Mouse (Mus musculus): ENCODE data around the gene Emc3. TPM values are rescaled to one million over a fixed set of nuclear protein-coding genes. Genes with fewer than 3 reads are reported as not detected.

Gene Emc3
- polyA plus RNA-seq, 1 experiment from 2014 or later = 105 TPM

DNA sequence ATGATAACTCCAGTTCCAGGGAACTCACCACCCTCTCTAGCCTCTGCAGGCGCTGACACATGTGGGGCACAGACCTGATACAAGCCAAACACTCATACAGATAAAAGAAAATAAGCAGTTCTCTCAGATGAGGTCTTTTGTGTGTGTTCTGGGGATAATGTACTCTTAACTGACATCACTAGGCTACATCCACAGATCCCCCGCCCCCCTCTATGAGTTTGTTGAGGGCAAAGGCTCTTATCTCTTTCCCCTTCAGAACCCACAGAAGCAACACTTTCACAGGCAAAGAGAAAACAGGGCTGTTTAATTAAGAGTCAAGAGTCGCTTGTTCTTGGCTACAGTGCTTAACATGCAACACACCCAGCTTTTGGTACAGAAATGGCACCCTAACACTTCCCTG is 16.9 kb downstream of the Emc3 start:
- peaks cover 51% of the 10 kb centered on the region for H3K36me3 ChIP-seq (replicated peaks)
- no peak overlapping the region for H3K4me3 ChIP-seq
- H3K9me3 ChIP-seq = no peaks in the 10 kb centered on the region
- WGBS = 97% methylated on average over 3 of the region's 3 CpGs
- no peaks in the 10 kb centered on the region for H3K4me1 ChIP-seq
- no peak overlapping the region for H3K27ac ChIP-seq
- H3K4me2 ChIP-seq = no peak overlapping the region
- H3K9ac ChIP-seq = no peak overlapping the region
- no peaks in the 10 kb centered on the region for H3K27me3 ChIP-seq (replicated peaks)
- ATAC-seq (replicated peaks) = no peak

DNA sequence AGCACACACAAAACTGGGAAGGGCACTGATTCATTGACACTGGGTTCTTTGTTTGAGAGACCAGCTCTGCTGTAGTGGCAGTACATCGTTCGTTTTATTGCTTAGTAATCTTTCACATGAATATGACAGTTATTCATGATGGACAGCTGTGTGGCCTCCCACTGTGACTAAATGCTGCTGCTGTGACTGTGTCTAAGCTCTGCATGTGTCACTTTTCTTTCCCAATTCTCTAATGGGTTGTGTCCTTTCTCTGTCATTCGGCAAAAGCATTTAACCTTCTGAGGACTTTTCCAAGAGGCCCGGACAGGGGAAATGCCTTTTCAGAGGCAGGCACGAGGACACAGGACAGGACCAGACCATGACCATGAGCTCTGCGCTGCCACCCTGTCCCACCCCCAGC is 17.5 kb downstream of the Emc3 start:
- WGBS = 95% methylated on average over 6 of the region's 6 CpGs
- no peak overlapping the region for H3K9ac ChIP-seq
- no peak for ATAC-seq (replicated peaks)

DNA sequence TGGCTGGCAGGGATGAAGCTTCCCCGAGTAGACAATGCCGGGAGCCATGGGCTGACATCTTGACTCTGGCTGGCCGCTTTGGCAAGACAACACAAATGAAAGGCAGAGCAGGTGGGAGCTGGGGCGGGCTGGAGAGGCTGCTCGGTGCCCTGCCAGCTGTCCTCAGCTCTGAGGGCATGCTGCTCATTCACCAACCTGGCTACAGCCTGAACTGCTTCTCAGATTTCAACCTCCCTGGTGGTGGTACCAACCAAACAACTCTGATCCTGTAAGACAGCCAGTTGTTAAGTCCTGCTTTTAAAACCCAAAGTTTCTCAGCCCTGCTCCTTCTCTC is 22.5 kb downstream of the Emc3 start:
- WGBS = 53% methylated on average over 5 of the region's 5 CpGs

More for the DNA sequence above, 17.5 kb downstream of the Emc3 start:
- H3K4me3 ChIP-seq = no peak overlapping the region
- H3K4me2 ChIP-seq = no peak overlapping the region
- H3K9me3 ChIP-seq = no peaks in the 10 kb centered on the region
- H3K27ac ChIP-seq = no peak overlapping the region
- H3K27me3 ChIP-seq (replicated peaks) = no peaks in the 10 kb centered on the region
- peaks cover 45% of the 10 kb centered on the region for H3K36me3 ChIP-seq (replicated peaks)
- H3K4me1 ChIP-seq = no peaks in the 10 kb centered on the region

DNA sequence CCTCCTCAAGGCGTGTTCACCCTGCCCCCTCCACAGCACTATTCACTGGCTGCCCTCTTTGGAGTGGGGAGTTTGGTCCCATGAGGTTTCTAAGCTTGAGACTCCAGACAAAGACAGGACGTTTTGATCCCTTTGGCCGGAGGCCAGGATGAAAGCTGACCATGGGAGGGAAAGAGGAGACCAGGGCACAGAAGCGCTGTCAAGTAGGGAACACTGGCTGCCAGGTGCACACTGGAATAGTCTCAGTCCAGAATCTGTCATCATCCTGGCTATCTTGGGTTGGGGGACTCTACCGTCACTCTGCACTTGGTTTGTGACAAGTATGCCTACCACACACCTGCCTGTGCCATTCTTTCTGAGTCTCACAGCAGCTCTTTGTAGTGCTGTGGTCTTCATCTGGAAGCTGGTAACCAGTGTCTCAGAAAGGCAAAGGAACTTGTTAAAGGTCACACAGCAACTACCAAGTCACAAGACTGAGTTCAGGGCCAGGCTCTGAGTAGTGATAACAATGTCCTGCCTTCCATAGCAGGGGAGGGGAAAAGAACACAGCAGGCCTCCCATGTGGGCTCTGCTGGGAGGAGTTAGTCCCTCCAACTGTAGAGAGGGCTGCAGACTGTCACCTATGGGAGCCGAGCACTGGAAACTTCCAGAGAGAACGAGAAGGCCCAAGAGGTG is 23.0 kb downstream of the Emc3 start:
- no peaks in the 10 kb centered on the region for H3K27me3 ChIP-seq (replicated peaks)
- no peak overlapping the region for H3K9ac ChIP-seq
- no peak overlapping the region for H3K27ac ChIP-seq
- no peaks in the 10 kb centered on the region for H3K4me1 ChIP-seq
- no peak overlapping the region for H3K4me2 ChIP-seq
- no peaks in the 10 kb centered on the region for H3K9me3 ChIP-seq
- ATAC-seq (replicated peaks) = no peak
- no peaks in the 10 kb centered on the region for H3K36me3 ChIP-seq (replicated peaks)
- WGBS = 50% methylated on average over 7 of the region's 7 CpGs
- H3K4me3 ChIP-seq = no peak overlapping the region

More for the DNA sequence above, 22.5 kb downstream of the Emc3 start:
- Histone ChIP-seq H3K36me3 (replicated peaks) (peaks cover 4% of the 10 kb centered on the region), H3K4me3 (no peak overlapping the region), H3K27ac (no peak overlapping the region), H3K9me3 (no peaks in the 10 kb centered on the region), H3K4me2 (no peak overlapping the region), H3K9ac (no peak overlapping the region), H3K27me3 (replicated peaks) (no peaks in the 10 kb centered on the region), H3K4me1 (no peaks in the 10 kb centered on the region)
- no peak for ATAC-seq (replicated peaks)

DNA sequence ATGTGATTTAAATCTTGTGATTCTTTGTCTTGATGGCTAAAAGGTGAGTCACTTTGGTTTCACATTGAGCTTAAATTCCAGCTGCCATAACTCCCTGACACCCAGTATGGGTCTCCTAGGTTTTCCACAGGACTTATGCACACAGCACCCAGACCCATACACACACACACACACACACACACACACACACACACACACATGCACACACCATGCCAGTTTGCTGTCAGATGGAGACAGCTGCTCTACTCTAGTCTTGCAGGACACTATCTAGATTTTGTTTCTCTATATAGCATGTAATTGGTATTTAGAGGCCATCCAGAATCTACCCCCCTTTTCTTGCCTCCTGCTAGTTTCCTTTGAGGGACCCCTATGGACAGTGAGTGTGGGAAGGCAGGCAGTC is 24.3 kb downstream of the Emc3 start:
- Histone ChIP-seq H3K4me1 (peaks cover 3% of the 10 kb centered on the region; the same call in 1 of the 2 replicates), H3K4me2 (no peak overlapping the region), H3K36me3 (replicated peaks) (no peaks in the 10 kb centered on the region), H3K9me3 (no peaks in the 10 kb centered on the region), H3K27me3 (replicated peaks) (no peaks in the 10 kb centered on the region), H3K27ac (no peak overlapping the region), H3K4me3 (no peak overlapping the region), H3K9ac (no peak overlapping the region)
- no peak for ATAC-seq (replicated peaks)

DNA sequence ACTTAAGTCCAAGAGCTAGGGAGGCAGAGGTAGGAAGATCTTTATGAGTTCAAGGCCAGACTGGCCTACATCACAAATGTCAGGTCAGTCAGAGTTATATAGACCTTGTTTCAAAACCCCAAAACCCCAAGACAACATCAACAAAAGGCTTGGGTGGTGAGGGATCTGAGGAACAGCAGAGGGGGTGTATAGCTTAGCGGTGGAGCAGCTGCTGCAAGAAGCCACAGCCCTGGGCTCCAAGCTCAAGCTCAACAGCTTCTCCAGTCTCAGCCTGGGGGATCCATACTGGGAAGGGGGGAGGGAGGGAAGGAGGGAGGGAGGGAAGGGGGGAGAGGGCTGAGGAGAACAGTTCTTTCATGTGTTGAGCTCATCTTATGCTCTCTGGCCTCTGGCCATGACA is 25.8 kb downstream of the Emc3 start:
- Histone ChIP-seq H3K27me3 (replicated peaks) (no peaks in the 10 kb centered on the region), H3K9ac (no peak overlapping the region), H3K27ac (no peak overlapping the region), H3K4me1 (peaks cover 14% of the 10 kb centered on the region), H3K4me2 (no peak overlapping the region), H3K9me3 (no peaks in the 10 kb centered on the region), H3K36me3 (replicated peaks) (no peaks in the 10 kb centered on the region), H3K4me3 (no peak overlapping the region)
- no peak for ATAC-seq (replicated peaks)
- 74% methylated on average over 1 of the region's 1 CpGs for WGBS

DNA sequence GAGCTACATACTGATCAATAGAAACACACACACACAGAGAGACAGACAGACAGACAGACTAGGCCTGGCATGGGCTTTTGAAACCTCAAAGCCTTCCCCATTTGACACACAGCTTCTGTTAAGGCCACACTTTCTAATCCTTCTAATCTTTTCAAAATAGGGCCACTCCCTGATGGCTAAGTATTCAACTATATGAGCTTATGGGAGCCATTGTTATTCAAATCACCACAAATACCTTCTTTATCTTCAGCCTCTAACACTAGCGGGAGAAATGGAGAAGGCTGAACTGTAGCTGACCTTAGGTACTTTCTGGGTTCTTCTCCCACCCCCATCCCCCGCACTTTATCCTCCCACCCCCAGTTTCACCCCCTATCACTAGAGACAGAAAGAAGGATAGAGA is 28.7 kb downstream of the Emc3 start:
- no peak overlapping the region for H3K27ac ChIP-seq
- H3K4me3 ChIP-seq = no peak overlapping the region
- H3K9ac ChIP-seq = no peak overlapping the region
- no peak overlapping the region for H3K4me2 ChIP-seq
- H3K36me3 ChIP-seq (replicated peaks) = no peaks in the 10 kb centered on the region
- 35% methylated on average over 2 of the region's 2 CpGs for WGBS
- peaks cover 16% of the 10 kb centered on the region for H3K4me1 ChIP-seq
- ATAC-seq (replicated peaks) = no peak
- no peaks in the 10 kb centered on the region for H3K27me3 ChIP-seq (replicated peaks)
- H3K9me3 ChIP-seq = no peaks in the 10 kb centered on the region

DNA sequence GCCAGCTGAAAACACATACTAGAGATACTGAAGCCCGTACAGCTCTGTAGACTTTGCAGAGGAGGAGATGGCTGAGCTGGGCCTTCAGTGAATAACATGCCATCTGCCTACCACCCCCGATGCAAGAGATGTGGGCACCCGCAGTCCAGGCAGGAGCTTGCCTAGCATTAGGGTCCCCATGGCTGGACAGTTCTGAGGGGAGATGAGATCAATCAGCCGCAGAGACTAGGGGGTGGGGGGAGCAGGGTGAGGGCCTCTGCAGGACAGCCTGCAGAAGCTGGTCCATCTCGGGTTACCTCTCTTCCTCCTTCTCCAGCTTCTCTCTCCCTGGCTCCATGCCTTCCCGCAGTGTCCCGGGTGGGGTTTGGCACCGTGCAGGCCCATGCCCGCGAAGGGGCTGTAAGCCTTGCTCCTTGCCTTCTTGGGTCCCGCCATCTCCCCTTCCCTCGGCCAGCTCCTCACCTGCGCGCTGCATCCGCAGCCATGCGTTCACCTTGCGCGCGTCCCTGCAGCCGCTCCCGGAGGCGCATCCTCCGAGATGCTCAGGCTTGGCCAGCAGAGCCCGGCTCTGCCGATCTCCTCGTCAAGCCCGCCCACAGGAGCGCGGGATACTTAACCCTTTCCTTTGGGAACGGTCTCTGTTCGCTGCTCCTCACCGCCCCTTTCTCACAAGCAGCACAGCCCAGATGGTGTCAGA is 29.9 kb downstream of the Emc3 start, which contains the start of gene Prrt3:
Gene Prrt3 (minus strand): TSS at position 544 of the 697 bp plus-strand sequence.
- H3K9ac ChIP-seq = peak within 1 kb of the TSS; percentile 72
- 2% methylated on average over 32 of the region's 32 CpGs for WGBS
- peak; percentile 92 for ATAC-seq (replicated peaks)

DNA sequence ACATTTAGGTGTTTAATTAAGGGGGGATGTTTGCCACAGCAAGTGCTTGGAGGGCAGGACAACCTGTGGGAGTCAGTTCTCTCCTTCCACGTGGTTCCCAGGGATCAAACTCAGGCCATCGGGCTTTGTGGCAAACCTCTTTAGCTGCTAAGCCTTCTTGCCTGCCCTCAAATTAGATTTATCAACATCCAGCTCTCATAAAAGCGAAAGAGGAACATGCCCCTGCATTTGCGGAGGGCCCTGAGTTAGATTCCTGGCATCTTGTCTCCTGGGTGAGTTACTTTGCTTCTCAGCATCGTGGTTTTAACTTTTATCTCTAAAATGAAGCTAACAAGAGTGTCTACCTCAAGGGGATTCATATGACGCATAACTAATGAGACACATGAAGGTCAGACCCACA is 32.1 kb downstream of the Emc3 start:
- Histone ChIP-seq H3K9me3 (no peaks in the 10 kb centered on the region), H3K27me3 (replicated peaks) (peaks cover 6% of the 10 kb centered on the region; the same call in 1 of the 2 replicates), H3K4me1 (peaks cover 27% of the 10 kb centered on the region), H3K27ac (no peak overlapping the region), H3K9ac (no peak overlapping the region), H3K36me3 (replicated peaks) (no peaks in the 10 kb centered on the region; the same call in 1 of the 2 replicates), H3K4me2 (no peak overlapping the region), H3K4me3 (no peak overlapping the region)
- 82% methylated on average over 6 of the region's 6 CpGs for WGBS
- ATAC-seq (replicated peaks) = no peak

More for the DNA sequence above, 29.9 kb downstream of the Emc3 start, which contains the start of gene Prrt3:
- H3K36me3 ChIP-seq (replicated peaks) = no peaks in the 10 kb centered on the region; the same call in 1 of the 2 replicates
- H3K4me1 ChIP-seq = peaks cover 16% of the 10 kb centered on the region
- H3K4me3 ChIP-seq = peak within 1 kb of the TSS; percentile 70
- H3K27ac ChIP-seq = peak within 1 kb of the TSS; percentile 73
- no peaks in the 10 kb centered on the region for H3K9me3 ChIP-seq
- no peaks in the 10 kb centered on the region for H3K27me3 ChIP-seq (replicated peaks)
- H3K4me2 ChIP-seq = peak within 1 kb of the TSS; percentile 70

DNA sequence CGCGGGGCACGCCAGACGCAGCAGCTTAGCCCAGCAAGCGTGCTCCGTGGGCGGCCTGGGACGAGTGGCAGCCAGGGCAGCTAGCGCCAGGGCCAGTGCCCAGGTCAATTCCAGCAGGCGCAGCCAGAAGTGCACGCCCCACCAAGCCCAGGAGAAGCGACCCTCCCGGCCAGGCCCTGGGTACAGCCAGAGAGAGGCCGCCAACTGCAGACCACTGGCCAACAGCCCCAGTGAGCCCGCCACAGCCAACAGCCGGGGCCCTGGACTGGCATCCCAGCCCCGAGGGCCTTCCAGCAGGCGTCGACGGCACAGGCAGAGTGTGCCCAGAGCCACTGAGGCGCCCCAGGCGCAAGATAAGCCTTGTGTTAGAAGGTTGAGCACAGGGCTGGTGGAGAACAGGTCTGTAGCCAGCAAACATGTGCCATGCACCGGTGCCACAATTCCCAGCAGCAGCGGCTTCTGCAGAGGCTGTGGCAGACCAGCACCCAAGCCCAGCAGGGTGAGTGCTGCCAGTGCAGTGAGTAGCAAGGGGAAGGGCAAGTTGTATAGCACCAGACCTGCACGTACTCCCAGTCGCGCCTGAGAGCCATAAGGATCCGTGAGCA is 36.3 kb downstream of the Emc3 start:
- H3K9ac ChIP-seq = peak overlapping the region; percentile 22; the same call in 1 of the 2 replicates
- H3K4me1 ChIP-seq = peaks cover 12% of the 10 kb centered on the region
- 52% methylated on average over 28 of the region's 28 CpGs for WGBS
- peak overlapping the region; percentile 36; the same call in 1 of the 2 replicates for H3K4me3 ChIP-seq
- H3K9me3 ChIP-seq = no peaks in the 10 kb centered on the region
- ATAC-seq (replicated peaks) = peak; percentile 31
- peak overlapping the region; percentile 59 for H3K4me2 ChIP-seq
- H3K27me3 ChIP-seq (replicated peaks) = peaks cover 6% of the 10 kb centered on the region; the same call in 1 of the 2 replicates
- peaks cover 24% of the 10 kb centered on the region for H3K36me3 ChIP-seq (replicated peaks)
- H3K27ac ChIP-seq = no peak overlapping the region

DNA sequence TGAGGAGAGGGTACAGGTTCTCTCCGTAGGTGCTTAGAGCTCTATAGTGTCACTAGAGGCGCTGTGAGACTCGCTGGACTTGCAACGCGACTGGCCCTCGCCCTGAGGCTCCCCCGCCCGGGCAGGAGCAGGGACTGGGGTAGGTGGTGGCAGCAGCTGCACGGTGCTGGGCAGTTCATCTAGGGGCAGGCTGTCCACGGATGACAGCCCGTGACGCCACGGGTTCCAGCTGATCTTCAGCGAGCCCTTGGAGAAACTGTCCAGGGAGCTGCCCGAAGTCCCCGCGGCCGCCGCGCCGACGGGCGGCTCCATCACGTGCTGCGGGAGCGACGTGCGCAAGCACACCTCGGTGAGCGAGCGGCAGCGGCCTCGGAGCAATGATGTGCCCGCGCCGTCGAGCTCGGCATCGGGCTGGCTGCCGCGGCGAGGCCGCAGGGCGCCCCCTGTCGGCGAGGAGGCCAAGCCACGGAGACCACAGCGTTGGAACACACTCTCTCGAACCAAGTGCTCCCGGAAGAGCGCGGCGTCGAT is 37.1 kb downstream of the Emc3 start:
- Histone ChIP-seq H3K4me1 (peaks cover 12% of the 10 kb centered on the region), H3K4me3 (peak overlapping the region; percentile 36), H3K36me3 (replicated peaks) (peaks cover 33% of the 10 kb centered on the region), H3K9ac (peak overlapping the region; percentile 30), H3K4me2 (peak overlapping the region; percentile 59), H3K27me3 (replicated peaks) (peaks cover 6% of the 10 kb centered on the region; the same call in 1 of the 2 replicates), H3K27ac (no peak overlapping the region), H3K9me3 (no peaks in the 10 kb centered on the region)
- WGBS = 2% methylated on average over 53 of the region's 54 CpGs
- peak; percentile 76 for ATAC-seq (replicated peaks)

DNA sequence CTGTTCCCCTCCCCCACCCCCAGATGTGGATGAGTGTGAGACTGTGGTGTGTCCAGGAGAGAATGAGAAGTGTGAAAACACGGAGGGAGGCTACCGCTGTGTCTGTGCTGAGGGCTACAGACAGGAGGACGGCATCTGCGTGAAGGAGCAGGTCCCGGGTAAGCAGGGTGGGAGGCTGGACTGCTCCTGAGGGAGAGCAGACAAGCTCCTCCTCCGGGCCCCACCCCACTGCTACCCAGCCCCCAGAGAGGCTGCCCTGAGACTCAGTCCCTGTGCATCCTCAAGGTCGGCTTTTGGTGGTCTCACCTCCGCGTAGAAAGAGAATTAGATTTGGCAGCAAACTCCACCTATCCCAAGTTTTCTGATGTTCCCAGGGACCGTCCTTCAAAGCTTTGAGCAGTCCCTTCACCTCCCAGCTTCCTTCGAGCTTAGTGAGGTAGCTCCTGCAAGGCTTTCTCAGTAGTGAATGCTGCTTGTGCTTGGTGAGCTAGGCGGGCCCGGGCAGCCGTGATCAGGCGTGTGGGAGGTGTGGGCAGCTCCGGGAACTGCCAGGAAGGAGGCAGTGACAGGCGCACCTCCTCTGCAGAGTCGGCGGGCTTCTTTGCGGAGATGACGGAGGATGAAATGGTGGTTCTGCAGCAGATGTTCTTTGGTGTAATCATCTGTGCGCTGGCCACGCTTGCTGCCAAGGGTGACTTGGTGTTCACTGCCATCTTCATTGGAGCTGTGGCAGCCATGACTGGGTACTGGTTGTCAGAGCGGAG is 39.2 kb downstream of the Emc3 start:
- H3K4me2 ChIP-seq = no peak overlapping the region
- H3K9ac ChIP-seq = no peak overlapping the region
- no peak for ATAC-seq (replicated peaks)
- WGBS = 81% methylated on average over 24 of the region's 24 CpGs
- peaks cover 12% of the 10 kb centered on the region for H3K4me1 ChIP-seq
- H3K36me3 ChIP-seq (replicated peaks) = peaks cover 40% of the 10 kb centered on the region
- H3K27ac ChIP-seq = no peak overlapping the region
- no peak overlapping the region for H3K4me3 ChIP-seq
- H3K9me3 ChIP-seq = no peaks in the 10 kb centered on the region
- H3K27me3 ChIP-seq (replicated peaks) = peaks cover 6% of the 10 kb centered on the region; the same call in 1 of the 2 replicates
